ENCODE assay signal across 17 mouse cellular contexts in genomic region chr12:100439883-100440282, GRCm38 (mm10).
A peak's percentile ranks its signal among the peaks of the same experiment; 100 is the strongest.
DNase-seq lines count a peak whose midpoint lies in the region; ATAC-seq lines count a peak whose summit lies in the region.
"Had no signal": no experiment of that assay in that cellular context is flagged by ENCODE, and none has a peak within 500 bp of the region (broad histone marks: within the 10 kb centered on the region; RNA-seq: fewer than 3 reads in every experiment).

No protein-coding gene starts in this region.

- H3K27me3 ChIP-seq in kidney, embryonic 15.5 days, result no peaks in the 10 kb centered on the region
- H3K27me3 ChIP-seq in intestine, embryonic 15.5 days (replicated peaks), result no peaks in the 10 kb centered on the region
- H3K27me3 ChIP-seq: embryonic facial prominence, embryonic 13.5 days; hindbrain, embryonic 15.5 days; liver, embryonic 15.5 days; Patski had no signal

- peaks cover 10% of the 10 kb centered on the region; the same call in 1 of the 2 replicates for H3K36me3 ChIP-seq in kidney, embryonic 15.5 days
- no peaks in the 10 kb centered on the region for H3K36me3 ChIP-seq in intestine, embryonic 15.5 days
- H3K36me3 ChIP-seq: liver, embryonic 15.5 days had no signal

- H3K4me1 ChIP-seq in kidney, embryonic 15.5 days, result peaks cover 30% of the 10 kb centered on the region
- peaks cover 12% of the 10 kb centered on the region for H3K4me1 ChIP-seq in intestine, embryonic 15.5 days (replicated peaks)
- H3K4me1 ChIP-seq: forebrain, embryonic 10.5 days; liver, embryonic 15.5 days had no signal

- H3K27ac ChIP-seq in kidney, embryonic 15.5 days, result peak overlapping the region; percentile 39
- no peak overlapping the region for H3K27ac ChIP-seq in intestine, embryonic 15.5 days
- H3K27ac ChIP-seq: embryonic facial prominence, embryonic 13.5 days; forebrain, embryonic 10.5 days; hindbrain, embryonic 15.5 days; kidney, postnatal 0 days; liver, embryonic 15.5 days had no signal

- ATAC-seq in kidney, embryonic 15.5 days (replicated peaks; ENCODE audit: low FRiP score), result no peak
- 0 out of 2 replicates have a peak, but pooled peaks have one; percentile 25 for ATAC-seq in intestine, embryonic 15.5 days
- ATAC-seq: Patski had no signal

- DNase-seq in heart, adult 11 months, result peak; percentile 72
- no peak for DNase-seq in heart, postnatal 4 days
- no peak for DNase-seq in kidney, adult 18-20 months
- peak; percentile 17 for DNase-seq in 3T3-L1 (ENCODE audit: low read depth, low spot score)
- DNase-seq in right cerebral cortex, adult 2 months (ENCODE audit: low spot score in 2 of 2), result no peak
- no peak for DNase-seq in cerebellum, postnatal 25 days
- DNase-seq: midbrain, embryonic 14.5 days; right cerebral cortex, postnatal 14 days; thymus, postnatal 36 days had no signal

- H3K4me3 ChIP-seq in kidney, embryonic 15.5 days (replicated peaks), result no peak overlapping the region
- no peak overlapping the region for H3K4me3 ChIP-seq in intestine, embryonic 15.5 days (replicated peaks)
- H3K4me3 ChIP-seq: embryonic facial prominence, embryonic 13.5 days; forebrain, embryonic 10.5 days; hindbrain, embryonic 15.5 days; liver, embryonic 15.5 days had no signal

- H3K9ac ChIP-seq in kidney, embryonic 15.5 days, result no peak overlapping the region
- no peak overlapping the region for H3K9ac ChIP-seq in intestine, embryonic 15.5 days
- H3K9ac ChIP-seq: embryonic facial prominence, embryonic 13.5 days; hindbrain, embryonic 15.5 days; liver, embryonic 15.5 days had no signal

- H3K4me2 ChIP-seq in kidney, embryonic 15.5 days, result no peak overlapping the region
- no peak overlapping the region for H3K4me2 ChIP-seq in intestine, embryonic 15.5 days (replicated peaks)
- H3K4me2 ChIP-seq: embryonic facial prominence, embryonic 13.5 days; hindbrain, embryonic 15.5 days; liver, embryonic 15.5 days had no signal

- H3K9me3 ChIP-seq in kidney, embryonic 15.5 days (replicated peaks), result no peaks in the 10 kb centered on the region
- no peaks in the 10 kb centered on the region for H3K9me3 ChIP-seq in intestine, embryonic 15.5 days
- H3K9me3 ChIP-seq: embryonic facial prominence, embryonic 13.5 days; forebrain, embryonic 10.5 days; hindbrain, embryonic 15.5 days; liver, embryonic 15.5 days had no signal

- WGBS in kidney, embryonic 15.5 days, result 54% methylated on average over 3 of the region's 3 CpGs
- 44% methylated on average over 3 of the region's 3 CpGs for WGBS in intestine, embryonic 15.5 days

Comparison
In these comparisons a context has a peak if more than half of its experiments do, and no peak if none do; other contexts are left out.
1. DNase-seq: peak in heart, adult 11 months (single experiment) and 3T3-L1 (single experiment); none in heart, postnatal 4 days (single experiment), kidney, adult 18-20 months (single experiment), right cerebral cortex, adult 2 months (0 of 2) and cerebellum, postnatal 25 days (0 of 2).